Mouse (Mus musculus) heart, postnatal 14 days (tissue): ENCODE results near the gene Gramd4. TPM values are rescaled to one million over a fixed set of nuclear protein-coding genes. Genes with fewer than 3 reads are reported as not detected.
A peak's percentile ranks its signal among the peaks of the same experiment; 100 is the strongest.

Experiments used
- DNase-seq, 2 experiments: peaks; one replicate each; pipeline ENCODE4 v3.0.0; 2021 to 2022
- intact Hi-C: fragments of 180-260 bp; cut with DNase I; formaldehyde crosslinking; loops from one replicate; pipeline ENCODE4 v1.15.1; 2025
- total RNA-seq, 2 experiments: library from RNA; stranded (reverse); gene quantifications; 2 replicates each; pipeline ENCODE4 v1.2.3; 2021

Gene Gramd4
- total RNA-seq, 2 experiments from 2014 or later = 32.4 to 35.0 TPM

DNA sequence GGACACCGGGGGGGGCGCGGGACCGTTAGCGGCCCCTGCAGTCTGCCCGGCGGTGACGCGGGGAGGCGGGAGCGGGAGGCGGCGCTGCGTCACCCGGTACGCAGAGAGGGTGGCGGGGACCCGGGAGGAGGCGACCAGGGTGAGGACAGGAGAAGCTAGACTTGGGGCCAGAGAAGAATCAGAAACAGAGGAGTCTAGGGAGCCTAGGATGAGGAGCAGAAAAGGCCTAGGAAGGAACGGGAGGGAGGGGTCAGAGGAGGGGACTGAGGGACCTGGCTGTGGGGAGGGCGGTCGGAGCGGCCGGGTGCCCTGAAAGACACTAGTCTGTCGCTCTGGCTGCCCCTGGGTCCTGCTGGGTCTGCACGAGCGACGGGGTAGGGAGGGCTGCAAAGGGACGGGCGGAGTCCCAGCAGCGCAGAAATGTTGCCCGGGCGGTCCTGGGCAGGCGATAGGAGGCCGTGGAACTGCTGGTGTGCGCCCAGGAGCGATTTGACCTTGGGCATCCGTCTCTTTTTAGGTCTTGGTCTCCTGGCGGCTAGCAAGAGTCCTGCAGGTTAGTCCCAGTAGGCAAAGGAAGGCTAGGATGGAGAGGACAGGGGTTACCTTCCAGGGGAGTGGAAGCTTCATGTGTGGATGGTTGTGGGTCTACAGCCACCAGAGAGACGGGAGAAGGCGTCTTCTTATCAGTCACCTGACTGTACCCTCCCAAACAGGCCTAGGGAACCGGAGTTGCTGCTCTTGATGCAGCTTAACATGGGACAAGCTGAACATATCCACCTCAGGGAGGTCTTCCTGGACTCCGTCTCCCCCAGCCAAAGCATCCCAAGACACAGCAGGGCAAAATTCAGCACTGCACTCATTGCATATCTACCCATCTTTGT lies 128.4 kb downstream of the Gramd4 start, which contains the start of gene Cerk:
Gene Cerk, minus strand, starts transcription at position 453 of the 881 bp plus-strand sequence.
- intact Hi-C loops = loop anchor here (2.0 kb wide), 1 partner anchor 41 kb away; no protein-coding TSS in a partner anchor
- DNase-seq = peak; percentile 89 to 90

DNA sequence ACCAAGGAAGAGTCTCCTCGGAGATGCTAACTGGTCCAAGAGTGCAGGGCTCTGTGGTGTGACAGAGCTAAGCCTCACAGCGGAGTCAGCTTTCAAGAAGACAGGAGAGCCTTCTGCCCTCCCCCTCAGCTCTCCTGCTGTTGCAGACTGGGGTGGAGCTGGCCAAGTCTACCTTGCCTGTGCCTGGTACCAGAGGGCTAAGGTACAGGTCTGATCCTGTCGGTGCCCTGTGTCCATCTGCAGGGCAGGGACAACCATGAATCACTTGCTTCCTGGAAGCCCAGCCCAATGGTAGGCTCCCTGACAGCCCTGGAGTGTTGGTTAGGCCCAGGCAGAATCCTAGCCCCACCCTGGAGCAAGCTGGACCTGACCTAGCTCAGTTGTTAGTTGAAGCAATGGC lies 129.2 kb downstream of the Gramd4 start:
- intact Hi-C loops = loop anchor here (2.0 kb wide), 1 partner anchor 40 kb away; no protein-coding TSS in a partner anchor
- no peak for DNase-seq

Other genes with a start within 250 kb of the Gramd4 start
- gene Cdpf1, start 246.0 kb upstream of the Gramd4 start, total RNA-seq = 10 to 100 TPM; 31.0 to 33.8 TPM
- gene Pkdrej, start 236.0 kb upstream of the Gramd4 start, total RNA-seq = 1 to 10 TPM; 2.0 to 2.1 TPM
- 10 to 100 TPM; 12.4 to 13.3 TPM for gene Ttc38, start 225.4 kb upstream of the Gramd4 start, total RNA-seq
- 1 to 10 TPM; 1.4 to 2.3 TPM for gene Gtse1, start 197.9 kb upstream of the Gramd4 start, total RNA-seq
- 10 to 100 TPM; 25.9 to 28.7 TPM for gene Trmu, start 178.4 kb upstream of the Gramd4 start, total RNA-seq
- gene Celsr1, start 23.9 kb upstream of the Gramd4 start, total RNA-seq = 10 to 100 TPM in 1 of 2 experiments, 1 to 10 TPM in 1; 10.0 to 11.5 TPM
- 10 to 100 TPM; 32.8 to 39.2 TPM for gene Cerk, start 128.4 kb downstream of the Gramd4 start, total RNA-seq
- 10 to 100 TPM; 18.6 to 21.1 TPM for gene Tbc1d22a, start 156.8 kb downstream of the Gramd4 start, total RNA-seq